Mouse (Mus musculus) ES-Bruce4 (cell line): Measurements from ENCODE around the gene Doc2a.

ENCODE experiments used
- CTCF ChIP-seq: IDR thresholded peaks from one replicate; pipeline ENCODE4 v1.8.1; 2011; ENCODE audit warnings: low read depth, low read length
- EP300 ChIP-seq: IDR thresholded peaks from 2 replicates; pipeline ENCODE4 v1.6.1; 2011; ENCODE audit warnings: low read depth, low read length; ENCODE audit not compliant: insufficient read depth

GRCm38 (mm10) chr7:126808703-126809455, 38.3 kb upstream of the Doc2a start:
- no peak for TF ChIP-seq CTCF
- TF ChIP-seq EP300: peak; percentile 76; the same call in 1 of the 2 replicates
